Mouse (Mus musculus): Measurements from ENCODE around the gene Rin2. TPM values are rescaled to one million over a fixed set of nuclear protein-coding genes. Genes with fewer than 3 reads are reported as not detected.

Rin2 gene
- polyA plus RNA-seq, 1 experiment: 4.4 TPM

DNA sequence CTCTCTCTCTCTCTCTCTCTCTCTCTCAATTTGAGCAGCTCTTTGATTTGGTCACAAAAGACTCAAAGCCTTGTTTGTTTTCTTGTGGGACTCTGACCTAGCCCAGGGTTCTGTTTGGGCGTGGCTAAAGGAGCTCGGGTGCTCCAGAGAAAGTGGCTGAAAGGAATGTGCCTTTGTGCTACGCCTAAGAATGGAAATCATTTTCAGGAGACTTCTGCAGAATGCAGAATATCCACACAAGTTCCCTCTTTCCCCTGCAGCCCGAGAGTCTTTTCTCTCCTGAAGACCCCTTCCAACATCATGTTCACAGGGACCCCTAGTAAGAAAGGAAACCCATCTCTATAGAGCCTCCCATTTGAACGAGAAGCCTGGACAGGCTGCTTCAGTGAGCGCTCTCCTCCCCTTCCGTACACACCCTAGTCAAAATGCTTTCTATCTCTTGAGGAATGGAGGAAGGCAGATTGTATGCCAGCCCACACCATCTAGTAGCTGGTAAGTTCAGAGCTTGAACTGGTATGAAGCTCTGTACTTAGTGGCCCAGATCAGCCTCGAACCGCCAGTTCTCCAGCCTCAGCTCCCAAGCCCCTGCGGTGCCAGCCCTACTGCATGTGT, 187.3 kb downstream of the Rin2 start:
- Histone ChIP-seq H3K36me3 (ENCODE audit: control insufficient read depth, insufficient read depth) (no peaks in the 10 kb centered on the region), H3K4me3 (peak overlapping the region; percentile 68), H3K4me2 (ENCODE audit: low read depth) (peak overlapping the region; percentile 91), H3K79me2 (ENCODE audit: control insufficient read depth, insufficient read depth) (peaks cover 60% of the 10 kb centered on the region), H3ac (ENCODE audit: control insufficient read depth, insufficient read length) (no peak overlapping the region), H3K27me3 (ENCODE audit: control insufficient read depth, insufficient read depth, insufficient read length) (no peaks in the 10 kb centered on the region)
- TF ChIP-seq POLR2AphosphoS2 (IDR thresholded peaks at IDR 0.05; ENCODE audit: insufficient read length, low read depth) (no peak), MYOG (IDR thresholded peaks at IDR 0.05; ENCODE audit: control insufficient read depth in 1 of 3, insufficient read depth in 1 of 3, insufficient read length in 2 of 3, low read depth in 2 of 3) (no peak), USF1 (IDR thresholded peaks at IDR 0.05; ENCODE audit: low read depth) (no peak), MAX (IDR thresholded peaks at IDR 0.05; ENCODE audit: low read depth) (no peak), E2F4 (IDR thresholded peaks at IDR 0.05; ENCODE audit: insufficient read depth) (no peak), POLR2A (IDR thresholded peaks at IDR 0.05; ENCODE audit: insufficient read length, low read depth) (no peak), TCF3 (IDR thresholded peaks at IDR 0.05; ENCODE audit: insufficient read length, low read depth) (no peak)

DNA sequence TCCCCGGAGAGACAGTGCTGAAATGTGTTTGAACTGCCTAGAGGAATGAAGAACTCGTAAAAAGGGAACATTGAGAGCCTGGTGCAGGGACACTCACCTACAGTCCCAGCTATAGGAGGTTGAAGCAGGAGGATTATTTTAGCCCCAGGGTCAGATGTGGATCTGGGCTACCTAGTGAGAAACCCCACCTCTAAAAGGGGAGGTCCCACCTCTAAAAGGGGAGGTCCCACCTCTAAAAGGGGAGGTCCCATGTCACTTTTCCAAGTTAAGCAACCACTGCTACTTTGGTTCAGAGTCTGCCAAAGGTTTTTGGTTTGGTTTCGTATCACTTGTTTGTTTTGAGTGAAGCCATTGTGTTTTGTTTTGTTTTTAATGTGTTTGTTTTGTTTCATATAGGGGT, 190.3 kb downstream of the Rin2 start:
- TF ChIP-seq MYOD1 (IDR thresholded peaks at IDR 0.05; ENCODE audit: control insufficient read depth in 1 of 3, insufficient read length in 2 of 3, low read depth in 2 of 3): no peak
- no peak for TF ChIP-seq CEBPB (IDR thresholded peaks at IDR 0.05; ENCODE audit: insufficient read depth, poor library complexity, severe bottlenecking)
- TF ChIP-seq MAX (IDR thresholded peaks at IDR 0.05; ENCODE audit: low read depth): no peak
- TF ChIP-seq SRF (IDR thresholded peaks at IDR 0.05; ENCODE audit: control insufficient read depth, insufficient read length, low read depth): no peak
- TF ChIP-seq POLR2A (IDR thresholded peaks at IDR 0.05; ENCODE audit: insufficient read length, low read depth): no peak
- TF ChIP-seq REST (IDR thresholded peaks at IDR 0.05; ENCODE audit: insufficient read depth, insufficient read length): no peak
- no peak for TF ChIP-seq USF1 (IDR thresholded peaks at IDR 0.05; ENCODE audit: low read depth)
- no peak for TF ChIP-seq POLR2AphosphoS2 (IDR thresholded peaks at IDR 0.05; ENCODE audit: insufficient read length, low read depth)
- TF ChIP-seq TCF3 (IDR thresholded peaks at IDR 0.05; ENCODE audit: insufficient read length, low read depth): no peak
- TF ChIP-seq E2F4 (IDR thresholded peaks at IDR 0.05; ENCODE audit: insufficient read depth): no peak
- TF ChIP-seq MYOG (IDR thresholded peaks at IDR 0.05; ENCODE audit: control insufficient read depth in 1 of 3, insufficient read depth in 1 of 3, insufficient read length in 2 of 3, low read depth in 2 of 3): no peak
- no peak for TF ChIP-seq TCF12 (IDR thresholded peaks at IDR 0.05; ENCODE audit: insufficient read depth, poor library complexity, severe bottlenecking)
- Histone ChIP-seq H3ac (ENCODE audit: control insufficient read depth, insufficient read length) (no peak overlapping the region), H3K36me3 (ENCODE audit: control insufficient read depth, insufficient read depth) (no peaks in the 10 kb centered on the region), H3K4me3 (no peak overlapping the region), H3K4me2 (ENCODE audit: low read depth) (no peak overlapping the region), H3K79me2 (ENCODE audit: control insufficient read depth, insufficient read depth) (peaks cover 63% of the 10 kb centered on the region), H3K27me3 (ENCODE audit: control insufficient read depth, insufficient read depth, insufficient read length) (no peaks in the 10 kb centered on the region)

DNA sequence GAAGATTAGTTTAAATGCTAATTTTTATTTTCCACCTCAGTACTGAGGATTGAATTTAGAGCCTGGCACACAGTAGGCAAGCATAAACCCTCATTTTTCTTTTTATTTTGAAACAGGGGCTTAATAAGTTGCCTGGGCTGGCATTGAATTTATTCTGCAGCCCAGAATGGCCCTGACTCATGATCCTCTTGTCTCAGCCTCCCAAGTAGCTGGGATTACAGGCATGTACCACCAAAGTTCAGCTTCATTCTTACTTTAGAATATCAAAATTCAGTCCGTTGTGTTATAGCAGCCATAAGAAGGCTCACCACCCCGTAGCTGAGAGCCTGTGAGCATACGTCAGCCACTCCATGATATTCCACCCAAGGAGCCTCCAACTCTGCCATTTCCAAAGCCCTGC, 191.2 kb downstream of the Rin2 start:
- no peak overlapping the region for H3K4me2 ChIP-seq (ENCODE audit: low read depth)
- H3K36me3 ChIP-seq (ENCODE audit: control insufficient read depth, insufficient read depth): no peaks in the 10 kb centered on the region
- TF ChIP-seq SRF (IDR thresholded peaks at IDR 0.05; ENCODE audit: control insufficient read depth, insufficient read length, low read depth): no peak
- TF ChIP-seq CEBPB (IDR thresholded peaks at IDR 0.05; ENCODE audit: insufficient read depth, poor library complexity, severe bottlenecking): no peak
- TF ChIP-seq USF1 (IDR thresholded peaks at IDR 0.05; ENCODE audit: low read depth): no peak
- TF ChIP-seq POLR2A (IDR thresholded peaks at IDR 0.05; ENCODE audit: insufficient read length, low read depth): no peak
- no peak for TF ChIP-seq E2F4 (IDR thresholded peaks at IDR 0.05; ENCODE audit: insufficient read depth)
- no peak for TF ChIP-seq MAX (IDR thresholded peaks at IDR 0.05; ENCODE audit: low read depth)
- no peak for TF ChIP-seq MYOD1 (IDR thresholded peaks at IDR 0.05; ENCODE audit: control insufficient read depth in 1 of 3, insufficient read length in 2 of 3, low read depth in 2 of 3)
- TF ChIP-seq TCF3 (IDR thresholded peaks at IDR 0.05; ENCODE audit: insufficient read length, low read depth): no peak
- no peak for TF ChIP-seq MYOG (IDR thresholded peaks at IDR 0.05; ENCODE audit: control insufficient read depth in 1 of 3, insufficient read depth in 1 of 3, insufficient read length in 2 of 3, low read depth in 2 of 3)
- no peak for TF ChIP-seq REST (IDR thresholded peaks at IDR 0.05; ENCODE audit: insufficient read depth, insufficient read length)
- no peak for TF ChIP-seq POLR2AphosphoS2 (IDR thresholded peaks at IDR 0.05; ENCODE audit: insufficient read length, low read depth)
- no peak for TF ChIP-seq TCF12 (IDR thresholded peaks at IDR 0.05; ENCODE audit: insufficient read depth, poor library complexity, severe bottlenecking)
- H3K27me3 ChIP-seq (ENCODE audit: control insufficient read depth, insufficient read depth, insufficient read length): no peaks in the 10 kb centered on the region
- H3K4me3 ChIP-seq: no peak overlapping the region
- peaks cover 59% of the 10 kb centered on the region for H3K79me2 ChIP-seq (ENCODE audit: control insufficient read depth, insufficient read depth)
- no peak overlapping the region for H3ac ChIP-seq (ENCODE audit: control insufficient read depth, insufficient read length)

DNA sequence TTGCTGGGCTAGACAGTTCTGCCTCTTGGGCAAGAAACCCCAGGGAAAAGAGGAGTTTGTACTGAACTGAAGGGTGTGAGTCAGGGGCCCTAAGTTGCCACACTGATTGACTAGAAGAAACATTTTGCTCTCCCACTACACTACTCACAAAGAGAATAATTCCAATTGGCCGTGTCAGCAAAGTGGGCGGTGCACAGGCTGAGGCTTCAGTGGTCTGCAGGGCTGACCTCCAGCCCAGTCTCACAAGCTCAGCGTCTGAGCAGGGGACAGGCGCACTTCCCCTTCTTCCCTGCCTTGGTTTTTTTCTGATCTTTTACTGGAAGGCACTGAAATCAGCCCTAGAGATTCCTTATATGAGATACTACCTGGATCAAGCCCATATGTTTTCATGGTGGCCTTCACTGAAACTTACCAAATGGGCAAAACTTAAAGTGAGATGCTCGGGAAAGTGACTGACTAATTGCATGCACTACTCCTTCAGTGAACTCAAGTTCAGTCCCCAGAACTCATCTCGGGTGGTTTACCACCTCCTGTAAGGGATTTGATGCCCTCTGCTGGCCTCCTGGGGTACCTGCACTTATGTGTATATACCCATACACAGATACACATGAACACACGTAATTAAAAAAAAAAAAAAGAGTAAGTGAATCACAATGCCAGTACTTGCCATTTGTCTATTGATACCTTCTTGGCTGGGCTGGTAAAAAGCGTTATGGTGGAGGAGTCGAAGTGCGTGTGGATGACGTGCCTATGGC, 191.9 kb downstream of the Rin2 start:
- H3K27me3 ChIP-seq (ENCODE audit: control insufficient read depth, insufficient read depth, insufficient read length): no peaks in the 10 kb centered on the region
- no peak overlapping the region for H3K4me2 ChIP-seq (ENCODE audit: low read depth)
- H3K79me2 ChIP-seq (ENCODE audit: control insufficient read depth, insufficient read depth): peaks cover 52% of the 10 kb centered on the region
- TF ChIP-seq CEBPB (IDR thresholded peaks at IDR 0.05; ENCODE audit: insufficient read depth, poor library complexity, severe bottlenecking) (no peak), TCF12 (IDR thresholded peaks at IDR 0.05; ENCODE audit: insufficient read depth, poor library complexity, severe bottlenecking) (no peak), USF1 (IDR thresholded peaks at IDR 0.05; ENCODE audit: low read depth) (no peak), MYOG (IDR thresholded peaks at IDR 0.05; ENCODE audit: control insufficient read depth in 1 of 3, insufficient read depth in 1 of 3, insufficient read length in 2 of 3, low read depth in 2 of 3) (no peak), TCF3 (IDR thresholded peaks at IDR 0.05; ENCODE audit: insufficient read length, low read depth) (no peak), SRF (IDR thresholded peaks at IDR 0.05; ENCODE audit: control insufficient read depth, insufficient read length, low read depth) (no peak), POLR2A (IDR thresholded peaks at IDR 0.05; ENCODE audit: insufficient read length, low read depth) (no peak), MYOD1 (IDR thresholded peaks at IDR 0.05; ENCODE audit: control insufficient read depth in 1 of 3, insufficient read length in 2 of 3, low read depth in 2 of 3) (no peak), POLR2AphosphoS2 (IDR thresholded peaks at IDR 0.05; ENCODE audit: insufficient read length, low read depth) (no peak), REST (IDR thresholded peaks at IDR 0.05; ENCODE audit: insufficient read depth, insufficient read length) (no peak), E2F4 (IDR thresholded peaks at IDR 0.05; ENCODE audit: insufficient read depth) (no peak), MAX (IDR thresholded peaks at IDR 0.05; ENCODE audit: low read depth) (no peak)
- no peak overlapping the region for H3ac ChIP-seq (ENCODE audit: control insufficient read depth, insufficient read length)
- H3K36me3 ChIP-seq (ENCODE audit: control insufficient read depth, insufficient read depth): no peaks in the 10 kb centered on the region
- no peak overlapping the region for H3K4me3 ChIP-seq
